Mouse (Mus musculus) CH12.LX (cell line): ENCODE results near the gene Slc7a8. TPM values are rescaled to one million over a fixed set of nuclear protein-coding genes. Genes with fewer than 3 reads are reported as not detected.

Experiments
- DNase-seq: peaks from one replicate; pipeline ENCODE4 v3.0.0-alpha.2; 2013; ENCODE audit errors: extremely low read depth
- H3K27ac ChIP-seq: 2 replicates; pipeline ENCODE4 v1.5.1; 2012; ENCODE audit warnings: low read depth, mild to moderate bottlenecking, control low read depth, moderate library complexity; ENCODE audit not compliant: insufficient read depth
- H3K27me3 ChIP-seq: replicated peaks from 2 replicates; pipeline ENCODE3; 2012; ENCODE audit warnings: inconsistent platforms
- H3K36me3 ChIP-seq, 2 experiments: replicated peaks in 1 of 2; 2 replicates each; pipeline versions ENCODE3 to v1.6.1; 2012; ENCODE audit warnings: inconsistent platforms in 1 of 2, low read length in 1 of 2, mild to moderate bottlenecking in 1 of 2, mixed read lengths in 1 of 2, moderate library complexity in 1 of 2; ENCODE audit not compliant: control insufficient read depth in 1 of 2, insufficient read depth in 1 of 2
- H3K4me1 ChIP-seq, 2 experiments: 2 replicates each; pipeline ENCODE4 v1.6.1; 2012; ENCODE audit warnings: inconsistent platforms in 1 of 2, moderate library complexity in 1 of 2; ENCODE audit not compliant: insufficient read depth in 2 of 2, control insufficient read depth in 1 of 2
- H3K4me2 ChIP-seq: 2 replicates; pipeline ENCODE4 v1.6.1; 2012; ENCODE audit warnings: low read depth, mild to moderate bottlenecking, control low read depth; ENCODE audit not compliant: poor library complexity, insufficient read depth, severe bottlenecking
- H3K4me3 ChIP-seq, 3 experiments: fragments of 150-350 bp in 1 of 3; sonication (generic) in 1 of 3; replicated peaks in 1 of 3; 2 replicates each; pipeline versions ENCODE3 to v1.5.1; 2011 to 2012; ENCODE audit warnings: low read depth in 2 of 3, low read length in 2 of 3, mild to moderate bottlenecking in 2 of 3, moderate library complexity in 2 of 3, control low read depth in 1 of 3, improper control_type of control experiment in 1 of 3, inconsistent platforms in 1 of 3, mixed read lengths in 1 of 3; ENCODE audit not compliant: poor library complexity in 1 of 3
- H3K79me2 ChIP-seq: replicated peaks from 2 replicates; pipeline ENCODE4 v1.6.1; 2012; ENCODE audit warnings: mild to moderate bottlenecking, moderate library complexity; ENCODE audit not compliant: control insufficient read depth, poor library complexity, insufficient read depth, severe bottlenecking; ENCODE audit errors: extremely low read depth
- H3K9ac ChIP-seq: 2 replicates; pipeline ENCODE4 v1.6.1; 2012; ENCODE audit warnings: low read depth, mild to moderate bottlenecking, control low read depth, moderate library complexity; ENCODE audit not compliant: insufficient read depth
- H3K9me3 ChIP-seq: replicated peaks from 2 replicates; pipeline ENCODE3; 2012; ENCODE audit warnings: low read length, inconsistent platforms, mixed read lengths
- BHLHE40 ChIP-seq: IDR thresholded peaks from 2 replicates; pipeline ENCODE4 v1.6.1; 2011; ENCODE audit warnings: mild to moderate bottlenecking, low read depth, low read length, improper control_type of control experiment
- CHD2 ChIP-seq: IDR thresholded peaks from 2 replicates; pipeline ENCODE4 v1.6.1; 2011; ENCODE audit warnings: low read length, improper control_type of control experiment
- E2F4 ChIP-seq: IDR thresholded peaks from 2 replicates; pipeline ENCODE4 v1.6.1; 2011; ENCODE audit warnings: low read depth, low read length, improper control_type of control experiment; ENCODE audit not compliant: insufficient replicate concordance
- ELF1 ChIP-seq: IDR thresholded peaks from 2 replicates; pipeline ENCODE4 v1.6.1; 2014; ENCODE audit warnings: low read depth, mild to moderate bottlenecking, inconsistent platforms, low read length, improper control_type of control experiment
- EP300 ChIP-seq: IDR thresholded peaks from 2 replicates; pipeline ENCODE4 v1.6.1; 2011; ENCODE audit warnings: low read length, improper control_type of control experiment
- ETS1 ChIP-seq: conservative IDR thresholded peaks from 2 replicates; pipeline ENCODE4 v1.6.1; 2012; ENCODE audit warnings: low read depth, mild to moderate bottlenecking, inconsistent platforms, low read length, improper control_type of control experiment, moderate library complexity
- GABPA ChIP-seq: IDR thresholded peaks from 2 replicates; pipeline ENCODE4 v1.6.1; 2012; ENCODE audit warnings: low read depth, low read length, improper control_type of control experiment, inconsistent platforms; ENCODE audit not compliant: insufficient replicate concordance
- JUN ChIP-seq: IDR thresholded peaks from 2 replicates; pipeline ENCODE4 v1.6.1; 2011; ENCODE audit warnings: low read depth, mild to moderate bottlenecking, low read length, improper control_type of control experiment, moderate library complexity; ENCODE audit not compliant: insufficient read depth
- JUND ChIP-seq: conservative IDR thresholded peaks from 2 replicates; pipeline ENCODE4 v1.6.1; 2011; ENCODE audit warnings: low read depth, low read length, improper control_type of control experiment
- MAFK ChIP-seq: IDR thresholded peaks from 2 replicates; pipeline ENCODE4 v1.6.1; 2011; ENCODE audit warnings: low read length, improper control_type of control experiment; ENCODE audit not compliant: insufficient replicate concordance
- MYC ChIP-seq: IDR thresholded peaks from 2 replicates; pipeline ENCODE4 v1.6.1; 2011; ENCODE audit warnings: low read depth, mild to moderate bottlenecking, improper control_type of control experiment, low read length
- RAD21 ChIP-seq: IDR thresholded peaks from 2 replicates; pipeline ENCODE4 v1.6.1; 2011; ENCODE audit warnings: low read depth, mild to moderate bottlenecking, low read length, improper control_type of control experiment, moderate library complexity
- RCOR1 ChIP-seq: conservative IDR thresholded peaks from 2 replicates; pipeline ENCODE4 v1.6.1; 2012; ENCODE audit warnings: low read depth, mild to moderate bottlenecking, inconsistent platforms, low read length, improper control_type of control experiment
- SIN3A ChIP-seq: IDR thresholded peaks from 2 replicates; pipeline ENCODE4 v1.6.1; 2012; ENCODE audit warnings: low read length, improper control_type of control experiment, inconsistent platforms
- SMC3 ChIP-seq: IDR thresholded peaks from 2 replicates; pipeline ENCODE4 v1.6.1; 2011; ENCODE audit warnings: low read depth, low read length, improper control_type of control experiment
- TCF12 ChIP-seq: IDR thresholded peaks from 2 replicates; pipeline ENCODE4 v1.6.1; 2014; ENCODE audit warnings: low read depth, mild to moderate bottlenecking, inconsistent platforms, low read length, improper control_type of control experiment
- USF2 ChIP-seq: conservative IDR thresholded peaks from 2 replicates; pipeline ENCODE4 v1.6.1; 2011; ENCODE audit warnings: low read depth, low read length, improper control_type of control experiment
- ZMIZ1 ChIP-seq: IDR thresholded peaks from 2 replicates; pipeline ENCODE4 v1.6.1; 2012; ENCODE audit warnings: low read depth, mild to moderate bottlenecking, inconsistent platforms, low read length, improper control_type of control experiment
- ZNF384 ChIP-seq: IDR thresholded peaks from 2 replicates; pipeline ENCODE4 v1.6.1; 2012; ENCODE audit warnings: low read depth, low read length, improper control_type of control experiment, inconsistent platforms
- dilution Hi-C: fragments of 300-500 bp; cut with MboI; formaldehyde crosslinking; loops from 2 replicates; pipeline ENCODE4 v1.14.3; 2020; ENCODE audit warnings: low sequenced_read_pairs; ENCODE audit not compliant: extremely low pct_unique_long_range_greater_than_20kb, extremely low pct_ligation_motif_present
- in situ Hi-C: fragments of 300-500 bp; cut with MboI; formaldehyde crosslinking; loops from 3 replicates; pipeline ENCODE4 v1.14.3; 2019; ENCODE audit warnings: low sequenced_read_pairs, low pct_ligation_motif_present, low pct_unique_long_range_greater_than_20kb, mixed read lengths
- polyA plus RNA-seq: library from polyadenylated mRNA; unstranded; fragments of >175 nt; gene quantifications from 2 replicates; pipeline ENCODE4 v1.2.1, GENCODE M21; 2012; ENCODE audit warnings: low read depth; ENCODE audit not compliant: insufficient read length
- total RNA-seq, 2 experiments: library from RNA; depleted of rRNA; stranded (reverse); fragments of 300-350 nt in 1 of 2; fragments of >200 nt in 1 of 2; gene quantifications; 2 replicates each; pipeline ENCODE4 v1.2.3; 2012 to 2014

Slc7a8 gene
- total and polyA plus RNA-seq, 3 experiments: 0.13 to 0.17 TPM; not detected in 1

DNA sequence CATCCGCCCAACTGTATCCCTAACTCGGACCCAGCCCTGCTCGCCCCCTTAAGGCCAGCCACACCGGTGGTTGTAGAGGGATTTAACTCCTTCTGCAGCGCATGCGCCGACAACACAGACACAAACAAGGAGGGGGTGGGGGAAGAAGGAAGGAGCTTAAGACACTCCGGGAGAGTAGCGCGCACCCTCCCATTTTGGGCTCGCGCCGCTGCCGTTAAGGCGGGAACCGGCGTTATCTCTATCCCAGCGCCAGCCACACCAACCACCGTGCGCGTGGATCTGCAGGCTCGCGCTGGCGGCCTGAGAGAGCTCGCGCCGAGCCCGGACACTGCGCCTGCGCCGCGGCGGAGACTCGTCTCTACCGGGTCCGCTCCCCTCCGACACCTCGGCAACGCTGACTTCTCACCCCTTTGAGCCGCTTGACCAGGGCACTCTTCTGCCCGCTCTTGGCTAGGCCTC is 95.7 kb downstream of the Slc7a8 start, which contains the start of gene 1700123O20Rik (continued):
- TF ChIP-seq MYC (no peak), EP300 (no peak), TCF12 (no peak), ZMIZ1 (peak; percentile 78; the same call in 1 of the 2 replicates), ZNF384 (no peak), RAD21 (no peak), BHLHE40 (no peak), RCOR1 (no peak), SMC3 (no peak), ELF1 (peak; percentile 70), MAFK (no peak), GABPA (no peak), JUND (no peak), CHD2 (peak; percentile 74)

DNA sequence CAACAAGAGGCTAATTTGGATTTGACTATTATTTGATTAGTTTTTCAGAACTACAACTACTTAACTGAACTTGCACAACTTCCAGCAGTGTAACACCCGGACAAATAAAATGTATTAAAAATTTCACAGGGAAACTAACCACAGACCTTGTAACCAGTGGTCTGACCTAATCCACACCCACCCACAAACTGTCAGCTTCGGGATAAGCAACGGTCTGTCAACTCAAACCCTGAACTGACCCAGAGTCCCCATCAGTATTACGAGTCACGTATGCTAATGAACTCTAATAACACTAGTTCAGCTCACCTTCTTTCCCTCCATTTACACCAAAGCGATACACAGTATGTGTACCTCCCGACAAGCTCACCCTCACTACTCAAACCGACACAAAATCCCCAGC is 96.3 kb downstream of the Slc7a8 start:
- dilution Hi-C loops: no loop called here
- Histone ChIP-seq H3K4me2 (peak overlapping the region; percentile 98), H3K27me3 (no peaks in the 10 kb centered on the region), H3K27ac (peak overlapping the region; percentile 57; the same call in 1 of the 2 replicates), H3K36me3 (peaks cover 19 to 54% of the 10 kb centered on the region in 2 experiments), H3K9me3 (no peaks in the 10 kb centered on the region), H3K9ac (peak overlapping the region; percentile 90), H3K4me3 (peak overlapping the region; percentile 70 to 81 (median 72)), H3K4me1 (peaks cover 2 to 47% of the 10 kb centered on the region in 2 experiments; a peak in 3 of 4 replicates), H3K79me2 (peaks cover 61% of the 10 kb centered on the region)
- no peak for TF ChIP-seq MYC
- no peak for TF ChIP-seq ELF1
- no peak for TF ChIP-seq USF2
- TF ChIP-seq MAFK: no peak
- no peak for TF ChIP-seq ETS1
- no peak for TF ChIP-seq SIN3A
- TF ChIP-seq JUN: no peak
- TF ChIP-seq SMC3: no peak
- no peak for TF ChIP-seq E2F4
- DNase-seq: peak; percentile 39
- in situ Hi-C loops: no loop called here
